Mouse (Mus musculus) urinary bladder, postnatal 10 days (tissue): ENCODE measurements around the gene Tgfa.

Source experiments
- DNase-seq: peaks from one replicate; pipeline ENCODE4 v3.0.0; 2022; ENCODE audit warnings: low spot score

Tgfa gene

DNA sequence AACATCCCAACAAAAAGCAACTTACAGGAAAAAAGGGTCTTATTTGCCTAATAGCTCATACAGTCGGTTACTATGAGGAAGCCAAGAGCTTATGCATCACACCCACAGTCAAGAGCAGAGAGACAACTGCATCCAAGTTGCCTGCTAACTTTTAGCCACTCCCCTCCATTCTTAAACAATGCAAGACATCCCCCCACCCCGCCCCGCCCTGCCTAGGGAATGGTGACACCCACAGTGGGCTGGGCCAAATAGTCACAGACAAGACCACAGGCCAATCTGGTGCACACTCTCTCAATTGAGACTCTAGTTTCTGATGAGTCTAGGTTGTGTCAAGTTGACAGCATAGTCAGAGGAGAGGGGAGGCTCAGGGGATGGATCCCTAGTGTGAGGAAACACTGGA is 101.1 kb downstream of the Tgfa start:
- DNase-seq: no peak

DNA sequence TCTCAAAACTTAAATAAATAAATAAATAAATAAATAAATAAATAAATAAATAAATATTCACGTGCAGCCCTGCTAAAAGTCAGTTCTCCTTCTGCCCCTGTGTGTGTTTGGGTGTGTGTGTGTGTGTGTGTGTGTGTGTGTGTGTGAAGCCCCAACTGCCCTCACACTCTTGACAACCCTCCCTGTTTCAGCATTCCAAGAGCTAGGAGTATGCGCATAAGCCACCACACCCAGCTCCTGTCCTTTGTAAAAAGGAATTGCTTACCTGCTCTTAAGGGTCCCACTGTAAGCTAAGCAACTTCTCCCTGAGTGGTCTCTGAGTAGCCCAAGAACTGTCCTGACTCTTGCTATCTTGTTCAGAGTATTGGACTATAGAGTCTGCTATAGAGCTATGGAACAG is 101.9 kb downstream of the Tgfa start:
- DNase-seq: no peak

DNA sequence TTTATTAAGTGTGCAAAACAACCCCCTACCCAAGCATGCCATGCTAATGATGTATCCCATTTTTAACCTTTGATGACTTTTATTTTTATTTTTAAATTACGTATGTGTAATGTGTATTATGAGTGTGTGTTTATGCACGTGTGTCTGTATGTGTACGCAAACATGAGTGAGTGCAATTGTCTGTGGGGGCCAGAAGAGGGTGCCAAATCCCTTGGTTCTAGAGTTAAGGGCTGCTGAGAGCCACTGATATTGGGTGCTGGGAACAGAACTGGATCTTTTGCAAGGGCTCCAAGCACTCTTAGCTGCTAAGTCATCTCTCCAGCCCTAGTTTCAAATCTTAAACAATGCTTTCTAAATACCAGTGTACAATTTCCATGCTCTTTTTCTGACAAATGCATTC is 103.9 kb downstream of the Tgfa start:
- no peak for DNase-seq

DNA sequence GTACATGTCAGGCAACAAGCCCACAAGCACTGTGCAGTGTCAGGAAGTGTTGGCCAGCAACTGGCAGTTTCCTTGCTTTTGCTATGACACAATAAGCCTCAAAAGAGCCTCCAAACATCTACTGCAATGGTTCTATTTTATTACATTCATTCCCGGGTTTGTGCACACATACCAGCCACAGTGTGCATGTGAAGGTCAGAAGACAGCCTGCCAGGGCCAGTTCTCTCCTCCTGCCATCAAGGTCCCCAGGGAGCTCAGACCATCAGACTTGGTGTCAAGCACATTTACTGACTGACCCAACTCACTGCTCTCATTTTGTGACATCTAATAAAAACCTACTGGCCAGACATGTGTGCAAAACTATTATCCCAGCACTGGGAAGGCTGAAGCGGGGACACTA is 104.4 kb downstream of the Tgfa start:
- DNase-seq: no peak

DNA sequence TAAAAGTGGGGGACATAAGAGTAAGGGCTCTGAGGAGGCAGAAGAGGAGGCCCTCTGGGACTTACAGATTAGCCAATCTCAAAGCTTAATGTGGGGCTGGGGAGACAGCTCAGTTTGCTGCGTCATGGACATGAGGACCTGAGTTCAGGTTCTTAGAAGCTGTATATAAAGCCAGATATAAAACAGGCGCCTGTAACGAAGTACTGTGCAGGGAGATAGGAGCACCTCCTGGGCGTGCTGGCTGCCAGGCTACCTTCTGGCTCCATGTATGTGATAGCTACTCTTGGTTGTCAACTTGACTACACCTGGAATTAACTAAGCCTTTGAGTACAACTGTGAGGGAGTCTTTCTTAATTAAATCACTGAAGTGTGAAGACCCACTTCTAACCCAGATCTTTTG is 110.7 kb downstream of the Tgfa start:
- DNase-seq: no peak

DNA sequence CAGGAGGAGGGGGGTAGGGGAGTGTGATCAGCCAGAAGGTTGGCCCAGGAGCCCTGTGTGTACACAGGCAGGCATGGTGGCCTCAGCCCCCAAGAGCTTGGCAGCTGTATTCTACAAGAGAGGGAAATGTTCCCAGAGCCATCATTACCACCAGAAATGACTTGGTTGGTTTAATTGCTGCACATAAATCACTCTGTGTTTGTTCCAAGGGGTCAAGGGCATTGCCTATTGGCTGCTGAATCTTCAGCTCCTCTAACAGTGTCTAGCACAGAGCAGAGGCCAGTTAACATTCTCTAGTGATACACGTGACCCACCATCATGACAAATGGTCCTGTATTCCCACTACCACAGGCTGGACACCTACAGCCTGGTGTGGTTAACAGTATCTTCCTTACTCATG is 119.0 kb downstream of the Tgfa start:
- no peak for DNase-seq

DNA sequence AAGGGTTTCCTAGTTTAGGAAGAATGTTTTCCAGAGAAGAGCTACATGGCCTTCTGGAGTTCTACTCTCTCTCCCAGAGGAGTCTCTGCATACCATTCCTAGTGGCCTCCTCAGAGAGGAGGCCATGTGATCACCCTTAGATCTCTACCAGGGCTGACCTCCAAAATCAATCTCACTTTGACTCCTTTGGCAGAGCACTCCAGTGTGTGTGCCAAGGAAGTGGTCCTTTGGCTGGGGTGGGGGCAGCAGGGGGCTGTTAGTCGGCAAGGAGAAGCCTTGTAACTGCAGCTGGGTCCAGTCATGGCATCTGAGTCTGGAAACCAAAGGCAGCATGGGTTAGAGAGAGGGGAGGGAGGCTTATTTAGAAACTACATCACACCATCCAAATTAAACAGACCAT is 122.0 kb downstream of the Tgfa start:
- no peak for DNase-seq

DNA sequence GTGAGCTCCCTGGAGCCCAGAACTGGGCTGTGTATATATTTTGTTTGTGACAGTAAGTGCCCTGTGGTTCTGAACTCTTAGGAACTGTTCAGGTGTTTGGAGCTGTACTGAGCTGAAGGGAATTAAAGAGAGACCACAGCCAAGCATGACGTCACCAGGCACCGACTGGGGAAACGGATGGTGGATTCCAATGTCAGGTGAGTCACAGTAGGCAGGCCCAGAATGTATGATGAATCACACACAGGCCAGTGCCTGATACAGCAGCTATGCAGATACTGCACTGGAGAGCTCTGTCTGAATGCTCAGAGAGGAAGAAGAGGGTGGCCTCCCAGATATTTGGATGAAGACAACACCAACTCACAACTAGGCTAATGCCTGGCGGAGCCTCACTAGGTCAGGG is 123.8 kb downstream of the Tgfa start:
- no peak for DNase-seq

DNA sequence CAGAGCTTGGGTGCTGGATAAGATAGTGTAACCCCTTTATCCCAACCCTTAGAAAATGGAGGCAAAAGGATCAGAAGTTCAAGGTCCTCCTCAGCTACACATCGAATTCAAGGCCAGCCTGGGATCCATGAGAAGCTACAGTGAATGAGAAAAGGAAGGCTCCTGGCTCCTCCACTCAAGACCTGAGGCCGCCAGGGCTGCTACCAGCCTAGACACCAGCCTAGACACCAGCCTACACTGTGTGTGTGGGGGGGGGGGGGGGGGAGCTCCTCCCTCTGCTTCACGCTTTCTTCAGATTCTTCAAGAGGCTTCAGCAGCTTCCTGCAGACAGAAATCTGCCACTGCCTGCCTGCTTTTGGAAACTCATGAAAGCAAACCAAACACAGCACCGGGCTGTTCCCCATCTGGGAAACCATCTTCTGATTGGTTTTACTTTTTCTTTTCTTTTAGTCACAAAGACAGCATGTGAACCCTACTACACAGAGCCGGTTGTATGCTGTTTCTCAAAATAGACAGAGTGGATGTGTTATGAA is 127.1 kb downstream of the Tgfa start:
- no peak for DNase-seq

DNA sequence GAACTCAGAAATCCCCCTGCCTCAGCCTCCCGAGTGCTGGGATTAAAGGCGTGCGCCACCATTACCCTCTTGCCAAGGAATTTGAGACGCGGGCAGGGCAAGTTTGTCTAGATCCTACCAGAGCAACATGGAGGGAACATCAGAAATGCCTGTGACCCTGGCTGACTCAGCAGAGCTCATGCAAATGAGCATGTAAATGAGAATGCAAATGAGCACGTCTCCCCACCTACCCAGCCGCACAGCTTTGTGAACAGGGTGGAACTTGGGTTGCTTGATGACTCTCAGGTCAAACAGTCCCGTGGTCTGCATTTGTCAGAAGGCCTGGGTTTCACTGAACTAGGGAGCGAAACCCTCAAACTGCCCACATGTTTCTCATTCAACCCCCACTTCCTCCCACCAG is 128.0 kb downstream of the Tgfa start:
- no peak for DNase-seq

DNA sequence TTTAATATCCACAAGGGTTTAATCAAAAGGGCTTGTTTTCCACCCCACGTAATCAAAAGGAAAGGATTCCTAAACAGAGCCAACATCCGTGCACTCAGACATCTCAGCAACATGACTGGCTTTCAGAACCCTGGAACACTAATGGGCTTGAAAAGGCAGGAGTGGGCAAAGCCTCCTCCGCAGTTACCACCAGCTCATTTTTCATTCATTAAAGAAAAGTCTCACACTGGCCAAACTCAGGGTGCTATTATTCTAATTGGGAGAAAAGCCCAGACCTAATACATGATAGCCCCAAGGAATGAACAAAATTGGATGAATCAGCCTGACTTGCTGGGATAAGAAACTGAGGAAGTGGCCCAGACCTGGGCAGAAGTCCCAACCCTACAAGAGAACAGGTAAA is 129.4 kb downstream of the Tgfa start:
- no peak for DNase-seq
